25 mouse cellular contexts compared by ENCODE assay signal in the genomic region with DNA sequence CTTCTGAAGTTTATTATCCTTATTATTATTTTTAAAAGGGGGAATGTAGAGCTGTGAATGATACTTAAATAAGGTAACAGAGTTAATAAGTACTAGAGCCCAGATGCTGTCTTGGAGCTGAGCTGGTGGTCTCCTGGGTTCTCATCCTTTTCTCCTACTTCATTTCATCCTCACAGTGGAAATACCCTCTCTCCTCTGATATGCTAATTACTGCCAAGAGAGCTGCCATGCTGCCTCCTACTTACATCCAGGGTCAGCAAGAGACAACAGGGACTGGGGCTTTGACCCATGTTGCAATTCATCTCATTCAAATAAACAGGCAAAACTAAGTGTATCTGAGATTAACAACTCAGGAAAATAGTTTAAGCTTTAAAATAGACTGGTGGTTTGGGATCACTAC.
"Had no signal": no experiment of that assay in that cellular context is flagged by ENCODE, and none has a peak within 500 bp of the region (broad histone marks: within the 10 kb centered on the region; RNA-seq: fewer than 3 reads in every experiment).

No protein-coding gene starts in this region.

- ATAC-seq: hindbrain, embryonic 16.5 days; inflammation-experienced regulatory T-cells, adult 6 months; intestine, embryonic 15.5 days; intestine, postnatal 0 days; liver, embryonic 12.5 days had no signal

- H3K4me3 ChIP-seq: gastrocnemius, adult 2 months; heart, embryonic 10.5 days; heart, embryonic 12.5 days; hindbrain, embryonic 10.5 days; hindbrain, embryonic 12.5 days; intestine, embryonic 15.5 days; left cerebral cortex, adult 2 months; limb, embryonic 13.5 days; limb, embryonic 15.5 days; liver, embryonic 12.5 days had no signal

- H3K36me3 ChIP-seq: heart, embryonic 10.5 days; heart, embryonic 12.5 days; hindbrain, embryonic 10.5 days; hindbrain, embryonic 12.5 days; intestine, embryonic 15.5 days; limb, embryonic 13.5 days; limb, embryonic 15.5 days; liver, embryonic 12.5 days had no signal

- H3K27me3 ChIP-seq: heart, embryonic 12.5 days; hindbrain, embryonic 12.5 days; intestine, embryonic 15.5 days; limb, embryonic 13.5 days; limb, embryonic 15.5 days; liver, embryonic 12.5 days had no signal

- H3K4me1 ChIP-seq: heart, embryonic 10.5 days; hindbrain, embryonic 10.5 days; hindbrain, embryonic 12.5 days; intestine, embryonic 15.5 days; limb, embryonic 13.5 days; limb, embryonic 15.5 days; liver, embryonic 12.5 days had no signal

- H3K9me3 ChIP-seq: heart, embryonic 10.5 days; heart, embryonic 12.5 days; hindbrain, embryonic 10.5 days; hindbrain, embryonic 12.5 days; intestine, embryonic 15.5 days; limb, embryonic 13.5 days; limb, embryonic 15.5 days; liver, embryonic 12.5 days had no signal

- DNase-seq: gastrocnemius, adult 2 months; gastrocnemius, postnatal 10 days; gastrocnemius, postnatal 25 days; heart, adult 18-20 months; heart, postnatal 10 days; heart, postnatal 4 days; kidney, adult 18-20 months; kidney, adult 8-10 months; kidney, postnatal 10 days; kidney, postnatal 25 days; kidney, postnatal 4 days; left cerebral cortex, postnatal 4 days had no signal

- H3K9ac ChIP-seq: heart, embryonic 12.5 days; hindbrain, embryonic 12.5 days; hindbrain, embryonic 14.5 days; intestine, embryonic 15.5 days; limb, embryonic 13.5 days; limb, embryonic 15.5 days; liver, embryonic 12.5 days had no signal

- H3K27ac ChIP-seq: gastrocnemius, adult 2 months; heart, embryonic 10.5 days; hindbrain, embryonic 10.5 days; hindbrain, embryonic 12.5 days; hindbrain, embryonic 14.5 days; intestine, embryonic 15.5 days; left cerebral cortex, adult 2 months; limb, embryonic 13.5 days; limb, embryonic 15.5 days; liver, embryonic 12.5 days had no signal

- H3K4me2 ChIP-seq: heart, embryonic 12.5 days; hindbrain, embryonic 12.5 days; hindbrain, embryonic 14.5 days; intestine, embryonic 15.5 days; limb, embryonic 13.5 days; limb, embryonic 15.5 days; liver, embryonic 12.5 days had no signal
